Mouse (Mus musculus) limb, embryonic 13.5 days (tissue): ENCODE data around the gene Mettl22. TPM values are rescaled to one million over a fixed set of nuclear protein-coding genes. Genes with fewer than 3 reads are reported as not detected.

Experiments used
- ATAC-seq: fragments of 200-750 bp; cut with Nextera tagmentation; 2 replicates; pipeline ENCODE4 v1.8.0; 2017; ENCODE audit warnings: low read depth, moderate number of reproducible peaks, moderate TSS enrichment; ENCODE audit not compliant: low FRiP score
- H3K27ac ChIP-seq: fragments of 300-500 bp; sonication (generic); 2 replicates; pipeline ENCODE4 v1.5.1; 2015; ENCODE audit warnings: inconsistent platforms, mild to moderate bottlenecking, moderate library complexity
- H3K27me3 ChIP-seq: fragments of 300-500 bp; sonication (generic); 2 replicates; pipeline ENCODE4 v1.6.1; 2015; ENCODE audit warnings: mild to moderate bottlenecking, inconsistent platforms
- H3K36me3 ChIP-seq: fragments of 300-500 bp; sonication (generic); 2 replicates; pipeline ENCODE4 v1.6.1; 2015; ENCODE audit warnings: inconsistent platforms, mild to moderate bottlenecking, moderate library complexity
- H3K4me1 ChIP-seq: fragments of 300-500 bp; sonication (generic); 2 replicates; pipeline ENCODE4 v1.6.1; 2015; ENCODE audit warnings: inconsistent platforms
- H3K4me2 ChIP-seq: fragments of 300-500 bp; sonication (generic); replicated peaks from 2 replicates; pipeline ENCODE4 v1.6.1; 2015; ENCODE audit warnings: inconsistent platforms, mild to moderate bottlenecking, moderate library complexity
- H3K4me3 ChIP-seq: fragments of 300-500 bp; sonication (generic); 2 replicates; pipeline ENCODE4 v1.5.1; 2015; ENCODE audit warnings: moderate library complexity, mild to moderate bottlenecking, inconsistent platforms
- H3K9ac ChIP-seq: fragments of 300-500 bp; sonication (generic); 2 replicates; pipeline ENCODE4 v1.6.1; 2015; ENCODE audit warnings: mild to moderate bottlenecking, inconsistent platforms
- H3K9me3 ChIP-seq: fragments of 300-500 bp; sonication (generic); 2 replicates; pipeline ENCODE4 v1.6.1; 2016; ENCODE audit warnings: inconsistent platforms
- WGBS: fragments of 180-500 bp; shearing (Covaris S2); methylation state at CpG from one replicate; pipeline ENCODE4 v1.1.7; 2015; 5-methylcytosine and 5-hydroxymethylcytosine counted together
- polyA plus RNA-seq: library from polyadenylated mRNA; unstranded; fragments of >200 nt; fragmentation: Nextera tagmentation; extraction: Ambion mirVana; gene quantifications from 2 replicates; pipeline ENCODE4 v1.2.1, GENCODE M21; 2015

The Mettl22 gene
- polyA plus RNA-seq, 1 experiment from 2014 or later, result 22.8 TPM

- H3K27ac ChIP-seq, result no peak overlapping the region
- no peak for ATAC-seq
- H3K27me3 ChIP-seq, result no peaks in the 10 kb centered on the region
- H3K9me3 ChIP-seq, result no peaks in the 10 kb centered on the region
- H3K36me3 ChIP-seq, result peaks cover 8% of the 10 kb centered on the region
- H3K9ac ChIP-seq, result no peak overlapping the region
- WGBS, result 86% methylated on average over 11 of the region's 11 CpGs
- no peak overlapping the region for H3K4me3 ChIP-seq
- peaks cover 19% of the 10 kb centered on the region for H3K4me1 ChIP-seq
- no peak overlapping the region for H3K4me2 ChIP-seq
Observed at GRCm38 (mm10) chr16:8534466-8535200, 64.0 kb downstream of the Mettl22 start.

GRCm38 (mm10) chr16:8535411-8535810 lies 64.8 kb downstream of the Mettl22 start:
- no peak overlapping the region for H3K9ac ChIP-seq
- no peak overlapping the region for H3K27ac ChIP-seq
- H3K9me3 ChIP-seq, result no peaks in the 10 kb centered on the region
- peaks cover 16% of the 10 kb centered on the region for H3K4me1 ChIP-seq
- no peaks in the 10 kb centered on the region for H3K27me3 ChIP-seq
- 91% methylated on average over 6 of the region's 6 CpGs for WGBS
- no peak overlapping the region for H3K4me2 ChIP-seq
- ATAC-seq, result no peak
- peaks cover 8% of the 10 kb centered on the region for H3K36me3 ChIP-seq
- H3K4me3 ChIP-seq, result no peak overlapping the region

GRCm38 (mm10) chr16:8539150-8539865 lies 68.7 kb downstream of the Mettl22 start:
- H3K36me3 ChIP-seq, result 0 out of 2 replicates have a peak, but pooled peaks cover 5% of the 10 kb centered on the region
- H3K4me3 ChIP-seq, result no peak overlapping the region
- no peak overlapping the region for H3K27ac ChIP-seq
- H3K9ac ChIP-seq, result no peak overlapping the region
- no peaks in the 10 kb centered on the region for H3K9me3 ChIP-seq
- WGBS, result 26% methylated on average over 9 of the region's 9 CpGs
- peaks cover 21% of the 10 kb centered on the region for H3K4me1 ChIP-seq
- no peak overlapping the region for H3K4me2 ChIP-seq
- ATAC-seq, result no peak
- no peaks in the 10 kb centered on the region for H3K27me3 ChIP-seq

Other genes with a start within 250 kb of the Mettl22 start
- gene Tmem114, start 45.7 kb upstream of the Mettl22 start, polyA plus RNA-seq, result 0.13 and 0.23 TPM in 2 replicates
- gene Abat, start 42.6 kb downstream of the Mettl22 start, polyA plus RNA-seq, result 35.9 and 36.1 TPM in 2 replicates
- 53.1 and 53.3 TPM in 2 replicates for gene Pmm2, start 166.9 kb downstream of the Mettl22 start, polyA plus RNA-seq
- 21.1 and 21.8 TPM in 2 replicates for gene Tmem186, start 166.9 kb downstream of the Mettl22 start, polyA plus RNA-seq
- gene Carhsp1, start 201.4 kb downstream of the Mettl22 start, polyA plus RNA-seq, result 108 and 109 TPM in 2 replicates
- not detected in 2 replicates for gene Gm5767, start 210.0 kb downstream of the Mettl22 start, polyA plus RNA-seq